Mouse (Mus musculus) forebrain, embryonic 14.5 days (tissue): ENCODE results near the gene Sh3rf1. TPM values are rescaled to one million over a fixed set of nuclear protein-coding genes. Genes with fewer than 3 reads are reported as not detected.

Source experiments
- ATAC-seq: fragments of 200-750 bp; cut with Nextera tagmentation; 2 replicates; pipeline ENCODE4 v1.8.0; 2017; ENCODE audit warnings: mild to moderate bottlenecking, moderate library complexity
- DNase-seq: peaks from one replicate; pipeline ENCODE4 v3.0.0-alpha.2; 2015; ENCODE audit warnings: low spot score
- H3K27ac ChIP-seq: fragments of 300-500 bp; sonication (generic); 2 replicates; pipeline ENCODE4 v1.5.1; 2014; ENCODE audit warnings: low read depth, mild to moderate bottlenecking, control low read depth, low read length, moderate library complexity
- H3K27me3 ChIP-seq: fragments of 300-500 bp; sonication (generic); replicated peaks from 2 replicates; pipeline ENCODE4 v1.6.1; 2014; ENCODE audit warnings: low read length, control low read depth, mixed read lengths; ENCODE audit not compliant: control insufficient read depth, insufficient read depth
- H3K36me3 ChIP-seq: fragments of 300-500 bp; sonication (generic); 2 replicates; pipeline ENCODE4 v1.6.1; 2014; ENCODE audit warnings: low read length, control low read depth; ENCODE audit not compliant: control insufficient read depth, insufficient read depth
- H3K4me1 ChIP-seq: fragments of 300-500 bp; sonication (generic); 2 replicates; pipeline ENCODE4 v1.6.1; 2014; ENCODE audit warnings: antibody characterized with exemption, low read length, control low read depth; ENCODE audit not compliant: control insufficient read depth, insufficient read depth
- H3K4me2 ChIP-seq: fragments of 300-500 bp; sonication (generic); 2 replicates; pipeline ENCODE4 v1.6.1; 2014; ENCODE audit warnings: mild to moderate bottlenecking, control low read depth, low read length
- H3K4me3 ChIP-seq: fragments of 300-500 bp; sonication (generic); 2 replicates; pipeline ENCODE4 v1.5.1; 2014; ENCODE audit warnings: low read depth, low read length, control low read depth
- H3K9ac ChIP-seq: fragments of 300-500 bp; sonication (generic); 2 replicates; pipeline ENCODE4 v1.6.1; 2014; ENCODE audit warnings: mild to moderate bottlenecking, low read length, control low read depth, moderate library complexity
- H3K9me3 ChIP-seq: fragments of 300-500 bp; sonication (generic); replicated peaks from 2 replicates; pipeline ENCODE4 v1.6.1; 2016; ENCODE audit warnings: low read length, control low read depth, mixed read lengths; ENCODE audit not compliant: control insufficient read depth
- WGBS: fragments of 180-500 bp; shearing (Covaris S2); extraction: QIAGEN DNeasy Blood & Tissue Kit; methylation state at CpG from one replicate; pipeline ENCODE4 v1.1.7; 2014; 5-methylcytosine and 5-hydroxymethylcytosine counted together
- polyA plus RNA-seq: library from polyadenylated mRNA; unstranded; fragments of >200 nt; fragmentation: Nextera tagmentation; extraction: Ambion mirVana; gene quantifications from 2 replicates; pipeline ENCODE4 v1.2.1, GENCODE M21; 2014

Gene Sh3rf1
- polyA plus RNA-seq, 1 experiment from 2014 or later = 27.1 TPM

DNA sequence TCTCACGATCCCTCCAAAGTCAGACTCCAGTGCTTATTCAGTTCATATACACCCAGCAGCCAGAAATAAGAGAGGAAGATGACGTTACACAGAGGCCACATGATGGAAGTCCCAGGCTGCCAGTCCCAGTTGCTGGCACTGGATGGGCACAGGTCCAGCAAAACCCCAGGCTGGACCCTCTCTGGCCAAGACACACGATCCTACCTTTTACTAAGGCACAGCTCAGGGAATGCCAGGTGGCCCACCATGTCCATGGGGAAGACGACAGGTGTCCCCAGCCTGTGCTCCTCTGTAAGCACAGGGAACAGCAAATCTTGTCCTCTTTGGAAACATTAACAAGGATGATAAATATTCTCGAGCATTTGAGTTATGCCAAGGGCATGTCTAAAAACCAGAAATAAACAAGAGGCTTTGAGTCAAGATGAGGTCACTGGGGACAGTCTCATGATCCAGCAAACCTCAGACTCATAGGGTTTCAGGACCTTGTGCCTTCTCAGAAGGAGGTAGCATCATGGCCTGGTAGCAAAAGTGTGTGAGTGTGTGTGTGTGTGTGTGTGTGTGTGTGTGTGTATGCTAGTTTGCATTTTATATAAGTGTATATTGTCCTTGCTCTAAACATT is 29.3 kb upstream of the Sh3rf1 start:
- no peak overlapping the region for H3K4me2 ChIP-seq
- H3K27ac ChIP-seq = no peak overlapping the region
- no peak for ATAC-seq
- H3K27me3 ChIP-seq = no peaks in the 10 kb centered on the region
- H3K4me1 ChIP-seq = no peaks in the 10 kb centered on the region
- 86% methylated on average over 5 of the region's 5 CpGs for WGBS
- no peak for DNase-seq
- H3K9me3 ChIP-seq = no peaks in the 10 kb centered on the region
- H3K4me3 ChIP-seq = no peak overlapping the region
- no peak overlapping the region for H3K9ac ChIP-seq
- H3K36me3 ChIP-seq = no peaks in the 10 kb centered on the region

DNA sequence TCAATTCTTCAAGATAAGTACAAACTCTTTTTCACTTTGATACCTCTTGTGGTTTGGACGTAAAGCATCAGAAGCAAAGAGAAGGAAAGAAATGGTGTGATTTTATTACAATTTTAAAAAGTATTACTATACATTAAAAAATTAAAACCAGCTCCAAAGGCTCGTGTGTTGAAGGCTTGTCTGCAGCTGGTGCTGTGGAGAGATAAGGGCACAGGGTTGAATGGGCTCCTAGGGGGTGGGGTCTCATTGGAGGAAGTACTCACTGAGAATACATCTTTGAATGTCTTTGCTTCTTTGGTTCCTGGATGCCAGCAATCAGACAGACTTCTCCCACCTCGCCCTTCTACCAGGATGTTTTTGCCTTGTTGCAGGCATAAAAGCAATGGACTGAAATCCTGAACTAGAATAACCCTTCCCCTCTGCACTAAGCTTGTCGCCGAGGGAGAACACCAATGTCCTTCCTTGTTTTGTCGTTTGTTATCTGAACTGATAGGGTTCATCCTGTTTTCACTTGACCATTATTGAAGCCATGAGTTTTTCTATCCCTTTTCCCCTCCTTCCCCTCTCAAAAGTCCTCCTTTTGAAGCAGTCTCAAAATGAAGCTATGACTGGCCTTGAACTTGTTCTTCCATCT is 23.3 kb upstream of the Sh3rf1 start:
- no peak for DNase-seq
- no peak overlapping the region for H3K27ac ChIP-seq
- WGBS = 85% methylated on average over 6 of the region's 6 CpGs
- no peak overlapping the region for H3K4me2 ChIP-seq
- no peak overlapping the region for H3K9ac ChIP-seq
- H3K27me3 ChIP-seq = no peaks in the 10 kb centered on the region
- no peaks in the 10 kb centered on the region for H3K36me3 ChIP-seq
- no peaks in the 10 kb centered on the region for H3K9me3 ChIP-seq
- H3K4me3 ChIP-seq = no peak overlapping the region
- H3K4me1 ChIP-seq = no peaks in the 10 kb centered on the region
- no peak for ATAC-seq

DNA sequence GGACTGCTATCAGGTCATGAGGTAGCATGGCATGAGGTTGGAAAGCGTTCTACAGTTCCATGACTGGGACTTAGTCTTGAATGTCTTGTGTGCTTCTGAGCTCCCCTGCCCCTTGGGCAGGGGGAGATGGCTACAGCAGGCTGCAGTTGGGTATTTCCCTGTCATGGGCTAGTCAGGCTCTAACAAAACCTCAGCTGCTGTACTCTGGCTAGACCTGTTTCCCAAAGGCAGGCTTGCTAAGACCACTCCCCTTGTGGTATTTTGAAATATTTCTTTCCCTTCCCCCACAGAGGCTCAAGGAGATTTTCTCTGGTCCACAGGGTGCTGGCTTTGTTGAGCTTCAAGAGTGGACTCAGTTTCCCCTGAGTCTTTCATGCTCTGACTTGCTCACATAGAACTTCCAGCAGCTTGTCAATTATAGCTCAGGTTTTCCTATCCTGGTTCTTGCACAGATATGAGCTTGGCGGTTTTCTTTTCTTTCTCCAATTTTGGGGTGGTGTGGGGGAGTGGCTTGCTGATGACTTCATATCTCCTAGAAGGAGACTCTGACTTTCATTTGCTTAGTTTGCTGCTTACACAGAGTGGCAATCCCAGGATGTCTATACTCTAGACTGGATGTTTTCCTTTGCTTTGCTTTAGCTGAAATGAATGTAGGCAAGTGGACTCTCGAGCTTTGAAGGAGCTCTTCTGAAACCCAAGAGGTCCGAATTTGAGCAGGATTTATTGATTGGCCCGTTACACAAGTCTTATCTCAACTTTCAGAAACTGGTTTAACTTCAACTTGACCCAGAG is 20.4 kb upstream of the Sh3rf1 start:
- no peak overlapping the region for H3K27ac ChIP-seq
- no peaks in the 10 kb centered on the region for H3K9me3 ChIP-seq
- H3K4me3 ChIP-seq = no peak overlapping the region
- no peak overlapping the region for H3K4me2 ChIP-seq
- no peak for ATAC-seq
- 90% methylated on average over 5 of the region's 5 CpGs for WGBS
- no peak for DNase-seq
- no peak overlapping the region for H3K9ac ChIP-seq
- no peaks in the 10 kb centered on the region for H3K27me3 ChIP-seq
- peaks cover 7% of the 10 kb centered on the region; the same call in 1 of the 2 replicates for H3K4me1 ChIP-seq
- H3K36me3 ChIP-seq = no peaks in the 10 kb centered on the region

DNA sequence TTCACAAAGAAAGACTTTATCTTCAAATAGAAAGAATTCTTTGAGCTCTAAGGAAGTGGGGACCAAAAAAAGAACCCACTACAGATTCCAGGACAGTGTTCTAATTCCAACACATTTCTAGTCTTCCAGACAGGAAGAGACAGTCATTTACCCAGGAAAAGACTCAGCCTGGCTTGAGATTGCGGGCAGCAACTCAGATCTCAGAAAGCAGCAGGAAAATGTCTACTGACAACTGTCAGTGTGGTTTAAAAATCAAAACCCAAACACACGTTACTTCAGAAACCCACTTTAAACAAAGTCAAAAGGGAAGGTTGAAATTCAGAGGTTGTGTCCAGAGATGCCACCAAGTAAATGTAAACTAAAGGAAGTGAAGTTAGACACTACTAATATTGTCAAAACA is 16.8 kb upstream of the Sh3rf1 start:
- Histone ChIP-seq H3K4me2 (no peak overlapping the region), H3K9me3 (no peaks in the 10 kb centered on the region), H3K9ac (no peak overlapping the region), H3K27me3 (no peaks in the 10 kb centered on the region), H3K4me3 (no peak overlapping the region), H3K36me3 (no peaks in the 10 kb centered on the region), H3K4me1 (peaks cover 7% of the 10 kb centered on the region; the same call in 1 of the 2 replicates), H3K27ac (no peak overlapping the region)
- DNase-seq (no peak), ATAC-seq (no peak)
- 84% methylated on average over 2 of the region's 2 CpGs for WGBS

DNA sequence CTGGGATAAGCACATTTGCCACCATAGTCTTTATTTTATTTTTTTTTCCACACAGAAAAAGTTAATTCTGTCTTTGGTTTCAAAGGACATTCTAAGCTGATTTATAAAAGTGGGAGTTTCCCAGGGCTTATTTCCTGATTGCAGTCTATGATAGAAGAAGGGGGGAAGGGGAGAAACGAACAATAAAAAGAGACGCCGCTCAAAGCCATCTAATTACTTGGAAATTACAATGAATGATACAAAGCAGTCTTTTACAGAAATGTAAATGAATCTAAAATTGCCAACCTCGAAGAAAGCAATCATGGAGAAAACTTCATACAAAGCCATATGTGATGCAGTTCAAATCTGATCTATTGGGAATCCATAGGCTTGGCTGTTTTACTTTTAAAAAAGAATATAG is 16.0 kb upstream of the Sh3rf1 start:
- Histone ChIP-seq H3K4me1 (peaks cover 7% of the 10 kb centered on the region; the same call in 1 of the 2 replicates), H3K9me3 (no peaks in the 10 kb centered on the region), H3K36me3 (no peaks in the 10 kb centered on the region), H3K27me3 (no peaks in the 10 kb centered on the region), H3K4me3 (no peak overlapping the region), H3K9ac (no peak overlapping the region), H3K27ac (no peak overlapping the region), H3K4me2 (no peak overlapping the region)
- ATAC-seq (peak; percentile 69), DNase-seq (peak; percentile 55)
- WGBS = 6% methylated on average over 4 of the region's 4 CpGs

DNA sequence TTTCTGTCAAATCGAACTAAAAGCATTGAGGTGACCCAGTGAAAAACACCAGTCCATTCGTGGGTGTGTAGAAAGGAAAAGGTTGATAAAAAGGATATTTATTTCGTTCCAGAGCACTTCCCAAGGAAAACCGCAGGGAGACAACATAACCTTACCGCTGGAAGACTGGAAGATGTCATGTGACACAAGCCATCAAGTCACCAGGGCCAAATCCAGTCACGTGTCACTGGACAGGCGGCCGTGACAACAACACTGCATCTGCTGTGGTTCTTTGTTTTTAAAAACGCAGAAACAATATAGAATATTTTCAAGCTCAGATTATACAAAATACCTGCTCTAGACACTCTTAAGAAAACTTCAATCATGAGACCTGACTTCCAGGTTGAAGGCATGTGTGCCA is 15.0 kb upstream of the Sh3rf1 start:
- H3K36me3 ChIP-seq = no peaks in the 10 kb centered on the region
- ATAC-seq = no peak
- no peaks in the 10 kb centered on the region for H3K9me3 ChIP-seq
- no peak overlapping the region for H3K27ac ChIP-seq
- H3K9ac ChIP-seq = no peak overlapping the region
- 91% methylated on average over 9 of the region's 9 CpGs for WGBS
- no peak overlapping the region for H3K4me2 ChIP-seq
- H3K4me3 ChIP-seq = no peak overlapping the region
- H3K27me3 ChIP-seq = no peaks in the 10 kb centered on the region
- no peak for DNase-seq
- peaks cover 7% of the 10 kb centered on the region; the same call in 1 of the 2 replicates for H3K4me1 ChIP-seq

DNA sequence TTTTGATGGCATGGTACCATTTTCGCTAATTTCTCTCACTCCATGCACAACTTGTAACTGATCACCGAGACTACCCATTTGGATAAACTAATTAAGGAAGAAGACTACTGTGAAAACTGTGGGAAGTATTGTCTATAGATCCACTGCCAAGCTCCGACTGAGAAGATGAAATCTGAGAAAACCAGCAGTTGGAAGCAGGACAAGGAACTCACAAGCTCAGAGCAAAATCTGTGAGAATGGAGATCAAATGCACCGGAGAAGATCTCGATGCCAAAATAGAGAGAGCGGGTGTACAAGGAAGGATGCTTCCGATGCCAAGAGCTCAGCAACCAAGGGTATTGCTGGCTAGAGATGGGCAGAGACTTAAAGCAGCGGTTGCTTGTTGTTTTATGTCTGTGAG is 12.8 kb upstream of the Sh3rf1 start:
- Histone ChIP-seq H3K9me3 (no peaks in the 10 kb centered on the region), H3K36me3 (no peaks in the 10 kb centered on the region), H3K4me2 (no peak overlapping the region), H3K9ac (no peak overlapping the region), H3K4me1 (peaks cover 12% of the 10 kb centered on the region; the same call in 1 of the 2 replicates), H3K27me3 (no peaks in the 10 kb centered on the region), H3K27ac (no peak overlapping the region), H3K4me3 (no peak overlapping the region)
- DNase-seq (peak; percentile 35), ATAC-seq (no peak)
- 73% methylated on average over 8 of the region's 8 CpGs for WGBS

DNA sequence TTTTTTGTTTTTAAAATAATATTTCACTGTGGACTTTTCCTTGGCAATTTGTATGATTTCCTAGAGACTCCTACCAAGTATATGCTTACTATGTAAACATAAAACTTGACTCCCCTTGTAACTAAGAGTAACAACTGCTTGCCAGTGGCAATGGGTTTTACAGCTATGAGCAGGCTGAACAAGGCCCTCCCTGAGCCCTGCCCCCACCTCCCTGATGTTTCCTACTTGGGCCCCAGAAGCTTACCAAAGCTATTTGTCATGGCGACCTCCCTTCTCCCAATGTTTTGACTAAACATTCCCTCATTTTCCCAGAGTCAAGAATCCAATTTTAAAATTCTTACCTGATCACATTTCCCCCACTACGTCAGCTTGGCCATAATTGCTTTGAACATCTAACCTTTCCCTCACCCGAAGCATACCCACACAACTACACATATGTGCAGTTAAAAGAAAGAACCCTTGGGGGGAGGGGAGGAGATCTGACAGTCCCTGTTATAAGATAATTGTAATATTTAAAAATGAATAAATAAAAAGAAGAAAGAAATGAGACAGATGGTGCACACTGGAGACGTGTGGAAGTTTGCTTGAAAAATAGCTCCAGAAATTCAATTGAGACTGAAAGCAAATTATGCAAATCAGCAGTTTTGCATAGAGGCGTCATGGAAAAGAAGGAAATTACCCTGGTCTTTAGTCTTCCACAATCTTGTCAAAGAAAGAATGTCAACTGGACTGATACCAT is 8.4 kb upstream of the Sh3rf1 start:
- Histone ChIP-seq H3K36me3 (no peaks in the 10 kb centered on the region), H3K27me3 (no peaks in the 10 kb centered on the region), H3K4me1 (peaks cover 5% of the 10 kb centered on the region; the same call in 1 of the 2 replicates), H3K27ac (peak overlapping the region; percentile 68), H3K4me3 (no peak overlapping the region), H3K4me2 (no peak overlapping the region), H3K9me3 (no peaks in the 10 kb centered on the region), H3K9ac (no peak overlapping the region)
- WGBS = 37% methylated on average over 5 of the region's 5 CpGs
- peak; percentile 85 for ATAC-seq
- DNase-seq = peak; percentile 78
